Mouse (Mus musculus) cerebellum, postnatal 4 days (tissue): ENCODE measurements around the gene Hcrt.

Experiments used
- DNase-seq, 2 experiments: peaks; one replicate each; pipeline ENCODE4 v3.0.0; 2022; ENCODE audit warnings: low spot score in 2 of 2, mixed read lengths in 1 of 2

The Hcrt gene

DNA sequence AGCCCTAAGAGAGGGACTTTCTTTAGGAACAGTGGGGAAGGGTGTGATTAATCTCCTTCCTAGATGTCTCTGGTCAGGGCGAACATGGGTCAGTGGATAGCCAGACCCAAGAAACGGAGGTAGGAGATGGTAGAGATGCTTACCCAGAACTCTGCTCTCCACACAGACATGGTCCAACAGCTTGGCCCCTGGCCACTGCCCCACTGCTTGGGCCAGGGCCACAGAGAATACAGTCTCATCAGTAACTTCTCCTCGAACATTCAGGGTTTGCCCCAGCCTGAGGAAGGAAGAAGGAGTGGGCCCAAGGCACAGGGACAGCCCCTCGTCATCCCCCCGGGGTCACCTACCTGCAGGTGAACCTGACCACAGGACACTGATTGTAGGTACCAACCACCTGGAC, 5.1 kb upstream of the Hcrt start:
- no peak for DNase-seq

DNA sequence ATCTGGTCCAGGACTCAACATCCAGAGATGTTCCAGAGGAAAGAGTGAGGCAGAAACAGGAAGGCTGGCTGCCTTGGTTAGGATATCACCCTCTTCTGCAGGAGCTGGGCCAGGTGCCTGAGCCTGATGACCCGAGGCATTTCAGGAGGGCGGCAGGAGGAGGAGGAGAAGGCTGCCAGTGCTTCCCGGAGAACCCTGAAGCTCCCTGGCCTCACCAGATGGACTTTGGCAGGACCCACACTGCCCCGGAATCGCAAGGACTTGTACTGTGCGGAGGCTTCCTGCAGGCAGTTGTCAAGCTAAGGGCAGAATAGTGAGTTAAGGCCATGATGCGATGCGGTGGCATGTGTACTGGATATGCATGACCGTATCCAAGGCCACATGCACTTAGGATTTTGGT, 4.0 kb upstream of the Hcrt start:
- DNase-seq, result no peak

DNA sequence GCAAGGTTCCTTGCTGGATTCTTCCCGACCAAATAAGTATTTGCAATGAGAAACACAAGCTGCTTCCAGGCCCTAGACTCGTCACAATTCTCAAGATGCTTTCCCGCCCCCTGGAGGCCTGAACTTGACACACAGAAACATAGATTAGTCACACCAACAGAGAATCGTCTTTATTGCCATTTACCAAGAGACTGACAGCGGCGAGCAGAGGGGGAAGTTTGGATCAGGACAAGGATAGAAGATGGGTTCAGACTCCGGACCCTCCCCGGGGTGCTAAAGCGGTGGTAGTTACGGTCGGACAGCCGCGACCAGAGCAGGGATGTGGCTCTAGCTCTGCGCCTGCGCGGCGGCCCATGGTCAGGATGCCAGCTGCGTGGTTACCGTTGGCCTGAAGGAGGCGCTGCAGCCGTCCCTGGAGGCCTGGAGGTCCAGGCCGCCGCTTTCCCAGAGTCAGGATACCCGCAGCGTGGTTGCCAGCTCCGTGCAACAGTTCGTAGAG, 1.1 kb downstream of the Hcrt start:
- peak; percentile 90 to 94 for DNase-seq

DNA sequence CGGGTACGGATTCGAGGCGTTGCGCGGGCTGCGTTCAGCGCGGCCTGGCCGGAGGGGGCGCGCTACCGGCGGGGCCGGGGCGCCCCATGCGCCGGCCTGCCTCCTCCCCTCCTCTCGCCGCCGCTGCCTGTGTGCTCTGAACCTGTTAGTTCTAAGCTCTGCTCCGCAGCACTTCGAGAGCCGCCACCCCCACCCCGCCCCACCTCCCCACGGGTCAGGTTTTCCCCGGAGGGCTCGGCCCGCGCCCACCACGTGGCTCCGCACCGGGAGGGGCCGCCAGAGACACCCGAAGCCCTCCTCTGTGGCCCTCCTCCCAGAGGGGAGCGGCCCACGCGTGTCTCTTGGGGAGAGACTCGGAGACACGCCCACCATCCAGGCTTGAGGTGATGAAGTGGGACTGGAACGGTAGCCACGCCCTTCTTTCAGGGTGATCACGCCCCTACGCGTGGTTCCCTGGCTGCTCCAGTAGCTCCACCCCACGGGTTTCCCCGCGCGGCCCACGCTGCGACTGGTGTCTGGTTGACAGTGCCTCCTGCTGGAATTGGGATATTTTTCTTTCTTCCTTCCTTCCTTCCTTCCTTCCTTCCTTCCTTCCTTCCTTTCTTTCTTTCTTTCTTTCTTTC, 3.0 kb downstream of the Hcrt start, which contains the start of gene Kcnh4:
Kcnh4 (minus strand) TSS at position 332 of the 623 bp plus-strand sequence.
- DNase-seq, result peak in 1 of 2 experiments; percentile 51

DNA sequence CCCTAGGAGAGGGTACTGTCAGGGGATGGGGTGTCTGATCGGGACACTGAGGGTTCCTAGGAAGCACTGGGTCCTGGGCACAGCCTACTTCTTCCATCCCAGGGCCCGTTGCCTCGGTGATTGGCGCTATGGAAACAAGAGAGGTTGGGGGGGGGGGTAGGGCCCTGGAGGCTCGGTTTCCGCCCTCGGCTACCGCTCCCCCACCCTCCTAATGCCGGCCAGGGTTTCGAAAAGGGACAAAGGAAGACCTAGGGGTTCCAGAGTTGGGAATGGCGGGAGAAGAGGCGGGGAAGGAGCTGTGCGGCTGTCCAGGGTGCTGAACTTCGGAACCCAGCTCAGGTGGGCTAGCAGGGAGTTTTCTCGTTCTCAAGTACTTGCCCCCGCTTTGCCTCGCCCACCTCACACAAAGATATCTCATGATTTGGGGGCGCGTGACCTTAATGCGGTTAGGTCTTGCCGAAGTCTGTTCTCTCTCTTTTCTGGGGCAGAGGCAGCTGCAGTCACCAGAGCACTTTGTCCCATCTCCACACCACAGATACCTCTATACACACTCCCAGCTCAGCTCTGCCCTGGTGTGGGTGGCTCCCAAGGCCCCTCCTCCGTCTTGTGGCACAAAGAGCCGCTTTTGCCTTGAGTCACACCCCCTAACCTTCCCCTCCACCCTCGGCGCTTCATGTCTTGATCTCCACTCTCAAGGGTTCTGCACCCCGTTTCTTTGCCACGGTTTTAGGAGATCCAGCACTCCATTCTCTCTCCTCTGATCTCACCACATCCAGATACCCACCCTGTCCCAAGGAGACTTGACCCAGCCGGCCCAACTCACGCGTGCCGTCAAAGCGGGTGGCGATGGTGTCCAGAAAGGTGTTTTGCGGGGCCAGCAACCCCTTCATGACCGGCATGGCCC, 3.8 kb downstream of the Hcrt start:
- no peak for DNase-seq

DNA sequence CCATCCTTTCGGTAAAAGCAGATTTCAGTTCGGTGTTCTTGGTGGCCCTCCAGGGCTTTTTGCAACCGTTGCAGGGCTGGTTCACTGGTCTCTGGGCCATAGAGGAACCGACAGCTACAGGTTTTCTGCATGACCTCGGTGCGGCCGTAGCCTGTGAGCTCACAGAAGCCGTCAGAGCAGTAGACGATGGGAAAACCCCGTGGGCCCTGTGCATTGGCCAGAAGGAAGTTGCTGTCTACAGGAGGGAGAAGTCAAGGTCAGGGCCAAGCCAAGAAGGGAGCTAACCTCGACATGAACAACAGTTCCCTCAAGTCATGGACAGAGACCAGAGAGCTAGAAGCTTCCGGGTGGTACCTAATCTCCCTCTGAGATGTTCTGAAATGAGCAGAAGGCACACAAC, 5.2 kb downstream of the Hcrt start:
- DNase-seq, result no peak

DNA sequence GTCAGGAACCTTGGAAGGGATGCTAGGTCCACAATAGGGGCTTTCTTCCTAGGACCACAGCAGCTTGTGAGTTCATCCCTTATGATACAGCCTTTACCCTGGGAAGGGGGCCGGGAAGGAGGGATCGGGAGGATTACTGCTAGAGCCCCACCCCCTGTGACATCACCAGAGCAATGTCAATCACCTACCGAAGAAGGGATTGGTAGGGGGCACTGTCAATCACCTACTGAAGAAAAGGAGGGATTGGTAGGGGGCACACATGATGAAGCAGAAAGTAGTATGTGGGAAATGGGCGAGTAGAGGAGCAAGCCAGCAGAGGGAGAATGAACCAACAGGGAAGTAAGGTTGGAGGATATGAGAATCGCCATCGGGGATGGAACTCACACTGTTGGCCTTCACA, 6.3 kb downstream of the Hcrt start:
- DNase-seq, result no peak

DNA sequence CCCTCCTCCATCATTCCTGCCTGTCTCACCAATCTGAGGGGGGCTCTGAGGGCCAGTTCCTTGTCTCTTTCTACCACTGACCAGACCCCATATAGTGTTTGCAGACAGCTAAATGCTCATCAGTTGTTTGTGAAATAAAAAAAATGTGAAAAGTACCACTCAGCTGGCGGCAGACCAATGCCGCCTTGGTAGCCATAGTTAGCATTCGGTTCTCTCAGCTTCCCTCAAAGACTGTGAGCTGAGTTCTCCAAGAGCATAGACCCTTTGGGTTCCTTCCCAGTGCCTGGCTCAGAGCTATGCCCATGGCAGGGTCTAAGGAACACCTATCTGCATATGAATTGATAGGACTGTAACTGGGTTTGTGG, 8.1 kb downstream of the Hcrt start:
- DNase-seq, result no peak

DNA sequence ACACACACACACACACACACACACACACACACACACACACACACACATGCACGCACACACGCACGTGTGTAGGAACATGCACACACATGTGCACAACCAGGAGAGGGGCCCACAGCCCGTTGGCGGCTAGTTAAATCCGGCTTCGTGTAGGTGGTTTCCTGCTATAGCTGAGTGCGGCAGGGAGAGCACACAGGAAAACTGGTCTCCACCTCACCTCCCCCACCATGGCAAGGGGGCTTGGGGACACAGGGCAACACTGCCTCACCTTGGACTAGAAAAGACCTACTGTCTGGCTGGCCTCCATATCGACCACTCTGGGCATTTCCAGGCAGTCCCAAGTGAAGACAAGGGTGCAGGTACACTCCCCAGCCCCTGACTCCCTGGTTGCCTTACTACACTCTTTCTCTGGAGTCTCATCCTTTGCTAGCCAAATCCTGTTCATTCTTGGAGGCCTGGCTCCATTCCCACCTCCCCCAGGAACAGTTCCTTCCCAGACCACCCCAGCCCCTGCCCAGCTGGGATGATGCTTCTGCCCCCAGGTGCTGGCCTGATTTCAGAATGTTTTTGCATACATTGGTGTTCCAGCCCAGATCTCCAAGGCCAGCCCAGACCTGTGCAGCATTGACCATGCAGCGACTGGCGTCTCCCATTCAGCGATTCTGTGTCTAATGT, 8.6 kb downstream of the Hcrt start:
- no peak for DNase-seq

DNA sequence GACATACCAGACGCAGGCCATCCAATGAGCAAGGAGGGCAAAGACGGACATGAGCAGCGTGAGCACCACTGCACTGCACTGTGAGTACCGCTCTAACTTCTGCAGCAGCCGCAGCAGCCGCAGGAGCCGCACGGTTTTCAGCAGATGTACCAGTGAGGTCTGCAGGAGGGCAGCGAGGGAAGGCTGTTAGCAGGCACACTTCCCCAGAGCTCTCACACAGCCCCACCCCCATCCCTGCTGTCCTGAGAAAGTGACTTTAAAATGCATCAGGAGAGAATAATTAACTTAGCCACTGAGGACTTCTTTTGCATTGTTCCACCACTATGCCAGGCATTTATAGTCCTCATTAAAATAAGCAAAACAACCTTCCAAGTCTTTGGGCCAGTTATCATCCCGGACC, 10.4 kb downstream of the Hcrt start:
- DNase-seq, result no peak

DNA sequence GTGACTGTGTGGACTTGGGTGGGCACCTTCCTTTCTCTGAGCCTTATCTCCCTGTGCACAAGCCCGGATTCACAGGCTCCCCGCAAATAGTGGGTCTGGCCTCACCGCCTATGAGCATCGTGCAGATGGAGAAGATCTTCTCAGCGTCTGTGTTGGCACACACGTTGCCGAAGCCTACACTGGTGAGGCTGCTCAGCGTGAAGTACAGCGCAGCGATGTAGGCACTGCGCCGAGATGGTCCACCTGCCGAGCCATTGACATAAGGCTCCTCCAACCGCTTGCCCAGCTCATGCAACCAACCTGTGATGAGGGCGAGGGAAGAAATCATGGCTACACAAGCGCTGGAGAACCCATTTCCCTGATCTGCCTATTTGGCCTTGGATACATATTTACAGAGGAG, 12.6 kb downstream of the Hcrt start:
- DNase-seq, result no peak

DNA sequence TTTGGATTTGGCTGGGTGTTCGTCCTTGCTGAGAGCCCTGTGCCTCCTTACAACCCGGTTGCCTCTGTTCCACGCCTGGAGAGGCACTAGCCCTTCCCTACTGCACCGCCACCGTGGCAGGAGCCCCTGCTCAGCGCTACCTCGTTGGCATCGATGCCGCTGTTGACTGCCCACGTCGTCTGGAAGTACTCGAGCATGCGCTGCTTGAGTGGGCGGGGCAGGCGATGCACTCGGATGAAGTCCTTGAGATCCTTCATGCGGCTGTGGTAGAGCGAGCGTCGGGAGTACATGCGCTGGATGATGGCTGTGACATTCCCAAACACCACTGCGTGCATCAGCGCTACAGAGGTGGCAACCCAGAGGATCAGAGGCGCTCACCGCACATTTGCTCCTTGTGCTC, 13.3 kb downstream of the Hcrt start:
- DNase-seq, result no peak

DNA sequence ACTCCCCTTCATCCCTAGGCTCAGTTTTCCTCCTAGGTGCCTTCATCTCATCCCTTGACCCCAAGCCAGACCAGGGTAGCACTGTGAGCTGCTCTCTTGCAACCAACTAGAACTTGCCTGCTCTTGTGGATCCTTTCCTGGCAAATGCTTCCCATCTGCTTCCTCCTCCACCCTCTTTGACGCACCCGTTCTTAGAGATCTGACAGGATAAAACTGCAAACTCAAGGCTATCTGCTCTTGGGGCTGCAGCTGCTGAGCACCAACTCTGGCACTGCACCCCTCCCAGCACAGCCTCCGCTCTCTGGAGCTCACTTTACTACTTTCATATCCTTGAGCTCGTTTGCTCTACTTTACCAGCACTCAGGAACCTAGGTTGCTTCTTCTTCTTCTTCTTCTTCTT, 14.1 kb downstream of the Hcrt start:
- no peak for DNase-seq

DNA sequence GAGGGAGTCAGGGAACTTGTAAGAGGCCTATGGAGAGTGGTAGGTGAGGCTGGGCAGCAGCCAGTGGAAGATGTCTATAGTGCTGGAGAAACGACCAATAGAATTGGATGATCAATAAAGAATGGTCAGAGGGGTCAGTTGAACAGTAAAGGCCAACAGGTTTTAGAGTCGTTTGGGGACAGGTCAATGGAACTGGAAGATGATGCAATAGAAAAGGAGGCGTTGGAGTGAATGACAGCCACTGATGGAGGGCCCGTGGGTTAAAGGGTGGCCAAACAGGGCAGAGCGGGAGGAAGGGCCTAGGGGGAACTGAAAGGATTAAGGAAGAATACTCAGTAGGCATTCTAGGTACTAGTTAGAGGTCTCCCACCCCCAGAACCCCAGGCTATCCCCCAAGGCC, 15.6 kb downstream of the Hcrt start:
- no peak for DNase-seq

DNA sequence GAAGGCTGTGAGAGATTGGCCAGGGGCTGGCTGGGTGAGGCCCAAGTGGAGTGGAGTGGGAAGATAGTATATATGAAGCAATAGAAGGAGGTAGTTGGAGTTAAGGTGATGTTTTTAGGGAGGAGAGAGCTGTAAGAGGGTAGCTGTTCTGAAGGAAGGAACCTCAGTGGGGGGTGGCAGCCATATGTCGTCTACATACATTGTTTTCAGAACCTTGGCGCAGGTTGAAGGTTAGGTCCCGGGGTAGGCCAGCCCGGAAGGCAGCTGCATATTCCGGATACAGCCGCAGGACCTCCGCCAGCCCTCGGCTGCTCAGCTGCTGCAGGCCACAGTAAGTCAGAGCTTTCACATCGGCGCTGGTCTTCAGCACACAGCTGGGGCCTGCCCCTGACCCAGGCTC, 16.2 kb downstream of the Hcrt start:
- DNase-seq, result no peak

DNA sequence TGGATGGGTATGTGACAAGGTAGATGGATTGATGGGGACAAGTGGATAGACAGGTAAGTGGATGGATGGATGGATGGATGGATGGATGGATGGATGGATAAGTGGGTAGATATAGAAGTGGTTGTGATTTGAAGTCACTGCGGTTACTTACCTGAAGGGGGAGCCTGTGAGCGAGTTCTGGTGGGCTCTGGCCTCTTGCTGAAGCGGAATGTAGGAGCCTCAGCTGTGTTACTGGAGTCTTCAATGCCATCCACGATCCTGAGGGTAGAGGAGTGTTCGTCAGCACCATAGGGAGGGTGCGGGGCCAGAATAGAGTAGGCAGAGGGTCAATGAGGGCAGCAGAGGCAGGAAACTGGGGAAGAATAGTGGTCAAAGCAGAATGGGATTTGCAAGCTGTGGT, 17.6 kb downstream of the Hcrt start:
- peak in 1 of 2 experiments; percentile 63 for DNase-seq

DNA sequence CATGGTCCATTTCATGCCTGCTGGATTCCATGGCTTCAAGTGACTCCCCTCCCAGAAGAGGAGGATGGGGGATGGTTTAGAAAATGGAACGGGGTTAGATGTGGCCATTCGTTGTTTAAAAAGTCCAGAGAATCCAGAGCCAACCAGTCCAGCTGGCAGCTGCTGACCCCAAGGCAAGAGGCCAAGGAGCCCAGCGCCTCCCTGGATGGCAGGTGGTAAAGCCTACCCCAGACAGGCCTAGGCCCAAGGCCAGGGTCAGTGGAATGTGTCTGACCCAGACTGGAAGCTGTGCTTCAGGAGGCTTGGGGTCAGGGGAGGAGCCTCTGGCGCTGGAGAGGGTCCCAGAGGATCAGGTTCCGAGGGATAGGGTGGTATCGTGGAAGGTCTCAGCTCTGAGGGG, 21.4 kb downstream of the Hcrt start:
- DNase-seq, result no peak

DNA sequence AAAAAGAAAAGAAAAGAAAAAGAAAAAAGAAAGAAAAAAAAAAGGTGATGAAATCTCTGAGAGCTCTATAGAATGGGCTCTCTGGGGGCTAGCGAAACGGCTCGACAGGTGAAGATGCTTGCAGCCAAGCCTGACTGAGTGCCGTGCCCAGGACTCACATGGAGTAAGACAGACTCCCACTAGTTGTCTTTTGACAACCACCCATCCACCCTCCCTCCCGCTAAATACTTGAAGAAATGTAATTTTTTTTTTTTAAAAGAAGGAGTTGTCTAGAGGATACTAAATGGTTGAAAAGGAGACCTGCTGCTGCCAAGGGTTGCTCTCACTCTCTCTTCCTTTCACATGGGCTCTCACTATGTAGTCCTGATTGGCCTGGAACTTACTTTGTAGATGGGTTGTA, 24.0 kb downstream of the Hcrt start:
- no peak for DNase-seq

DNA sequence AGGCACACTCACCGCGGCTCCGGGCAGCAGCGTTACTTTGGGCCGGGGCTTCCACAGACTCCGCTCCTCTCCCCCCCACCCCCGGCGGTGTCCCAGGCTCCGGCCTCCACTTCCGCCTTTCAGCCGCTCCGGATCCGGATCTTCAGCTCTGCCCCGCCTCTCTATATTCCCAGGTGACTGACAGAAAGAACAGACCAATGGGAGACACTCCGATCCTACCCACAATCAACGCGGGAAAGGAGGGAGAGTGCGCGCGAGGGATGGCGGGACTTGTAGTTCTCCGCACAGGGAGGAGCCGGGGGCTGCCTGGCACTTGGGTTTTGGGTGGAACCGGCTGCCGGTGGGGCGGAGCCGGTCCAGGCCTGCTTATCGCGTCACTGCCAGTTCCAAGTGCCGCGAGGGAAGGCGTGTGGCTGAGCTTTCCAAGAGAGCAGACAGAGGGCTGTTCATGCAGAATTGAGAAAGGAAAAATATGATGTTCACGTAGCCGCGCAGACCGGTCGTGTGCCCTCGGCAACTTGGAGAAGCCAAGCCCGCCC, 24.6 kb downstream of the Hcrt start, which contains the start of gene Rab5c:
Rab5c (minus strand) TSS at position 150 of the 539 bp plus-strand sequence.
- DNase-seq, result peak; percentile 94 to 96

DNA sequence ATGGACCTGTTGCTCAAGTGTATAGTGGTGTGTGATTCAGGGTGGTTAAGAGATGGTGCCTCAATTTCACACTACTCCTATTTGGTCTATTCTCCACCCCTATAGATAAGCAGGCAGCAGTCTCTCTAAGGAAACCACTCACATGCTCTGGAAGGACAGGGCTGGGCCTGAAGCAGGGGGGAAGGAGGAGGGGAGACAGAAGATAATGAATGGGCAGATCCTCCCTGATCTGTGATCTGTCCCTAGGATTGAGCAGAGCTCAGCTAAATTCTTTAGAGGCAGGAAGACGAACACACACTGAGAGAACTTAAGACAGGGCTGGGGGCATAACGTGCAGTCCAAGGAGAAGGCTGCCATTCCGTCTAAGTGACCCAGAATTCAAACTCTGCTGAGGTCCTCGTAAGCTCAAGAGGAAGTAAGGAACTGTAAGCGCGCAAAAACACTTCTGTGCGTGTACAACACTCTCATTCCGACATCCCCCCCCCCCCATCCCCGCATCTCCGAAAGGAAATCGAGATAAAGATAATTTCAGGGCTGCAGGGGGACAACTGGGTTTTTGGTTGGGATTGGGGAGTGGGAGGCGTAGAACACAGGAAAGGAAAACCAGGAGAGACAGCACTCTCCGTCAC, 25.5 kb downstream of the Hcrt start:
- no peak for DNase-seq

DNA sequence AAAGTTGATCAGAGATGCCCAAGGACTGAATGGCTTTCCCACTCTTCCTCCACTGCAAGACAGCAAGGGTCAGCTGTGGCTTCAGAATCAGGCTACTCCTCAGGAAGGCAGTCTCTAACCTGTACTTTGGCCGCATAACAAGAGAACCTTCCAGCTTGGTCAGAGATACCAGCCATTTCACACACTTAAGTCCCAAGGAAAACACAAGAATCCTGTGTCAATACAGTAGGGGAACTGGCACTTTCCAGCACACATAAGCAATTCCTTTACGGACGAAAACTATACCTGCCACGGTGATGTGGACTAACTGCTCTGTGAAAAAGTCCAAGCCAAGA, 26.0 kb downstream of the Hcrt start:
- no peak for DNase-seq
